Mouse (Mus musculus): Measurements from ENCODE around the gene Abhd17b. TPM values are rescaled to one million over a fixed set of nuclear protein-coding genes. Genes with fewer than 3 reads are reported as not detected.

Abhd17b gene
- polyA plus RNA-seq, 1 experiment from 2014 or later = 17.7 TPM

- no peaks in the 10 kb centered on the region for H3K27me3 ChIP-seq (replicated peaks; ENCODE audit: control insufficient read depth, insufficient read depth, low read length)
- WGBS = 94% methylated on average over 4 of the region's 4 CpGs
- H3K9ac ChIP-seq (ENCODE audit: low read depth, low read length) = no peak overlapping the region
- no peak overlapping the region for H3K4me2 ChIP-seq
- no peak overlapping the region for H3K4me3 ChIP-seq (ENCODE audit: low read depth, low read length)
- no peaks in the 10 kb centered on the region for H3K36me3 ChIP-seq (ENCODE audit: control insufficient read depth, insufficient read depth, low read length)
- no peak for ATAC-seq (replicated peaks; ENCODE audit: low FRiP score)
- H3K4me1 ChIP-seq (replicated peaks; ENCODE audit: control insufficient read depth, insufficient read depth, low read length) = no peaks in the 10 kb centered on the region; the same call in 1 of the 2 replicates
- H3K27ac ChIP-seq (ENCODE audit: low read depth, low read length) = no peak overlapping the region
- no peak for DNase-seq (ENCODE audit: low spot score)
- no peaks in the 10 kb centered on the region for H3K9me3 ChIP-seq (ENCODE audit: control insufficient read depth, low read length)
Observed at GRCm38 (mm10) chr19:21669650-21670049, 16.7 kb downstream of the Abhd17b start.

DNA sequence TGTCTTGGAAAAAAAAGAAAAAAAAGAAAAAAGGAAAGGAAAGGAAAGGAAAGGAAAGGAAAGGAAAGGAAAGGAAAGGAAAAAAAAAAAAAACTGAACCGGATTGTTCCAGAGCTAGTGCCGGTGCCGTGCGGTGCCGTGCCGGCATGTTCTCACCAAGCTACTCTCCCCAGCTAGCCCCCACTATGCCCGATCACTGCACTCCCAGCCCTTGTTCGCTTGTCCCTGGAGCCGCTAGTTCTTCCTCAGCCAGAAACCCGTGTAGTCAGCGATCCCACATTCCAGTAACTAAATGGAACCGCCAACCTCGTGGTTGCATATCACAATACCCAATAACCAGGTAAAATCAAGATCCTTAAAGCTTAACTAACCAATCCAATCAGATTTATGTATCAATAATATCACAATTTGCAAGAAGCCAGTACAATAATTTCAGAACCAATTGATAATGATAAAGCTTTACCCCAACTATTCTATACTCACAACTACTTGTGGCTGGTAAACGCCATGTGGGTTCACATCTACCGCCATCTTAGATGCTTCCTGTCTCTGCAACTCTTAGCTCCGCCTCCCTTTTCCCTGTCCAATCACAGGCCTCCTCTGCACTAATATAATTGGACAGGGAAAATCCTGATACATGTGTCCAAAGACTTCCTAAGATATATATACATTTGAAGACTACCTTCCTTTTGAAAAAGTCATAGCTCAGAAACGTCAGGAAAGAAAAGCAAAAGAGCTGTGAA is 21.5 kb downstream of the Abhd17b start:
- WGBS = 95% methylated on average over 17 of the region's 17 CpGs
- no peak for ATAC-seq (replicated peaks; ENCODE audit: low FRiP score)

DNA sequence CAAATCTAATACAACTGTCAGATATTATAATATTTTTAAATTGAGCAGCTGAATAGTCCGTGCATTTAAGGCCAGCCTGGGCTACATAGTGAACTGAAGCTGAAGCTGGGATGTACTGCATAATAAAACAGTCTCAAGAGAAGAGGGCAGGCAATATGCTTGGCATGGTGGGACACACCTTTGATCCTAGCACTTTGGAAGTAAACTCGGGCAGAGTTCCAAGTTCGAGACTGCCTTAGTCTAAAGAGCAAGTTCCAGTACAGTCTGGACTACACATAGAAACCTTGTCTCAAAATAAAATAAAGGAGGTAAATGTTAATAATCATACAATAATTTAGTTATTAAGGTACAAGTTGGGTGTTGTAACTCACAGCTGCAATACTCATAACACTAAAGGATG is 27.1 kb downstream of the Abhd17b start:
- no peak overlapping the region for H3K4me3 ChIP-seq (ENCODE audit: low read depth, low read length)
- no peaks in the 10 kb centered on the region for H3K9me3 ChIP-seq (ENCODE audit: control insufficient read depth, low read length)
- ATAC-seq (replicated peaks; ENCODE audit: low FRiP score) (no peak), DNase-seq (ENCODE audit: low spot score) (no peak)
- H3K9ac ChIP-seq (ENCODE audit: low read depth, low read length) = no peak overlapping the region
- 0 out of 2 replicates have a peak, but pooled peaks cover 5% of the 10 kb centered on the region for H3K36me3 ChIP-seq (ENCODE audit: control insufficient read depth, insufficient read depth, low read length)
- WGBS = 89% methylated on average over 3 of the region's 3 CpGs
- no peak overlapping the region for H3K4me2 ChIP-seq
- no peaks in the 10 kb centered on the region for H3K4me1 ChIP-seq (replicated peaks; ENCODE audit: control insufficient read depth, insufficient read depth, low read length)
- H3K27me3 ChIP-seq (replicated peaks; ENCODE audit: control insufficient read depth, insufficient read depth, low read length) = no peaks in the 10 kb centered on the region
- no peak overlapping the region for H3K27ac ChIP-seq (ENCODE audit: low read depth, low read length)

More for the DNA sequence above, 21.5 kb downstream of the Abhd17b start:
- H3K4me2 ChIP-seq = no peak overlapping the region
- no peaks in the 10 kb centered on the region for H3K9me3 ChIP-seq (ENCODE audit: control insufficient read depth, low read length)
- DNase-seq (ENCODE audit: low spot score) = no peak
- no peak overlapping the region for H3K27ac ChIP-seq (ENCODE audit: low read depth, low read length)
- H3K36me3 ChIP-seq (ENCODE audit: control insufficient read depth, insufficient read depth, low read length) = no peaks in the 10 kb centered on the region
- H3K27me3 ChIP-seq (replicated peaks; ENCODE audit: control insufficient read depth, insufficient read depth, low read length) = no peaks in the 10 kb centered on the region
- no peak overlapping the region for H3K4me3 ChIP-seq (ENCODE audit: low read depth, low read length)
- no peaks in the 10 kb centered on the region; the same call in 1 of the 2 replicates for H3K4me1 ChIP-seq (replicated peaks; ENCODE audit: control insufficient read depth, insufficient read depth, low read length)
- H3K9ac ChIP-seq (ENCODE audit: low read depth, low read length) = no peak overlapping the region

DNA sequence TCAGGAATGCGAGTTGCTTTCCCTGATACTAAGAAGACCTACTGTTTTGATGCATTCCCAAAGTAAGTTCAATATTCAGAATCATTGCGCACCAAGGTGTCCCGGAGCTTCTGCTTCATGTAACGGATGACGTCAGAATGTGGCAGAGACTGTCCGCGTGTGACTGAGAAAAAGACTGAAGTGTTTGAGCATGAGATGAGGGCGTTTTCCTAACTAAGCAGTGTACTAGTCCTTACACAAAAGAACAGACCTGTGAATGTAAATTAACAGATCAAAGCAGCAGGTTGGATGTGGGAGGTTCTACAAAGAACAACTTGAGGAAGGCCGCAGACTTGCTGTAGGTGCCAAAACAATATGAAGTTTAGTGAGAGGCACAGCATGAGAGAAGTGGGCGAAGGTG is 28.0 kb downstream of the Abhd17b start:
- 94% methylated on average over 10 of the region's 10 CpGs for WGBS
- H3K4me2 ChIP-seq = no peak overlapping the region
- no peak overlapping the region for H3K4me3 ChIP-seq (ENCODE audit: low read depth, low read length)
- H3K9me3 ChIP-seq (ENCODE audit: control insufficient read depth, low read length) = no peaks in the 10 kb centered on the region
- H3K27ac ChIP-seq (ENCODE audit: low read depth, low read length) = no peak overlapping the region
- DNase-seq (ENCODE audit: low spot score) (no peak), ATAC-seq (replicated peaks; ENCODE audit: low FRiP score) (no peak)
- H3K27me3 ChIP-seq (replicated peaks; ENCODE audit: control insufficient read depth, insufficient read depth, low read length) = no peaks in the 10 kb centered on the region
- no peaks in the 10 kb centered on the region for H3K4me1 ChIP-seq (replicated peaks; ENCODE audit: control insufficient read depth, insufficient read depth, low read length)
- 0 out of 2 replicates have a peak, but pooled peaks cover 5% of the 10 kb centered on the region for H3K36me3 ChIP-seq (ENCODE audit: control insufficient read depth, insufficient read depth, low read length)
- no peak overlapping the region for H3K9ac ChIP-seq (ENCODE audit: low read depth, low read length)

DNA sequence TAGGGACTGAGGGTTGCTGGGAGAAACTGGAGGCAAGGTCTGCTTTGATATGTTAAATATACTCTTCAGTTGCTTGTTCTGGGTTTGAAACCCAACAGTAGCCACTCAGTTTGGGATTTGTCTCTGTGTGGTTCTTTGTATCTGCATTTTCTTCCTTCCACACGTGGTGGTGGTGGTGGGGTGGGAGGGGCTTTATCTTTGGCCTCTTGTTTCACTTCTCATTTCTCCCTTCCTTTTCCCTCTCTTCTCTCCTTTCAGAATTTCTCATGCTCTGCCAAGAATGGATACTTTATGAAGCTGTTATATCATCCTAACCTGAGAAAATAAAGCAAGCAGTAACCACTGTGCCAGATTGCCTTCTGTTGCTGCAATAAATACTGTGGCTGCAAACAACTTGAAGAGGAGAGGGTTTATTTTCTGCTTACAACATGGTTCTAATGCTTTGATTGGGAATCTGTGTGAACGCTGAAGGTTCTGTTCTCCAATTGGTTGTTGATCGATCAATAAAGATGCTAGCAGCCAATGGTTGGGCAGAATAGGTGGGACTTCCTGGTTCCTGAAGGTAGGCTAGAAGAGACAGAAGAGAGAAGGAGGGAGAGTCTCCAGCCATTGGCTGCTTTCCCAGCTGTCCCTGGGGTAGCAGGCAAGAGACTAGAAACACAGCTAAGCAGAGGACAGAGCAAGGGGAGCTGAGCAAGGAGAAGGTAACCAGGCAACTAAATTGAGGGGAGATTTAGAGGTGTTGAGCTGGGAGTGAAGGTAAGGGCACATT is 60.5 kb downstream of the Abhd17b start:
- no peak overlapping the region for H3K4me3 ChIP-seq (ENCODE audit: low read depth, low read length)
- H3K4me2 ChIP-seq = no peak overlapping the region
- no peaks in the 10 kb centered on the region for H3K36me3 ChIP-seq (ENCODE audit: control insufficient read depth, insufficient read depth, low read length)
- ATAC-seq (replicated peaks; ENCODE audit: low FRiP score) = no peak
- H3K27ac ChIP-seq (ENCODE audit: low read depth, low read length) = no peak overlapping the region
- no peak overlapping the region for H3K9ac ChIP-seq (ENCODE audit: low read depth, low read length)
- H3K4me1 ChIP-seq (replicated peaks; ENCODE audit: control insufficient read depth, insufficient read depth, low read length) = no peaks in the 10 kb centered on the region
- 60% methylated on average over 3 of the region's 3 CpGs for WGBS
- no peaks in the 10 kb centered on the region for H3K9me3 ChIP-seq (ENCODE audit: control insufficient read depth, low read length)
- no peaks in the 10 kb centered on the region for H3K27me3 ChIP-seq (replicated peaks; ENCODE audit: control insufficient read depth, insufficient read depth, low read length)
- no peak for DNase-seq (ENCODE audit: low spot score)

GRCm38 (mm10) chr19:21714278-21714883 is 61.4 kb downstream of the Abhd17b start:
- Histone ChIP-seq H3K4me3 (ENCODE audit: low read depth, low read length) (no peak overlapping the region), H3K4me1 (replicated peaks; ENCODE audit: control insufficient read depth, insufficient read depth, low read length) (no peaks in the 10 kb centered on the region), H3K9me3 (ENCODE audit: control insufficient read depth, low read length) (no peaks in the 10 kb centered on the region), H3K36me3 (ENCODE audit: control insufficient read depth, insufficient read depth, low read length) (no peaks in the 10 kb centered on the region), H3K27ac (ENCODE audit: low read depth, low read length) (no peak overlapping the region), H3K27me3 (replicated peaks; ENCODE audit: control insufficient read depth, insufficient read depth, low read length) (no peaks in the 10 kb centered on the region), H3K9ac (ENCODE audit: low read depth, low read length) (no peak overlapping the region), H3K4me2 (no peak overlapping the region)
- no peak for DNase-seq (ENCODE audit: low spot score)
- WGBS = 70% methylated on average over 10 of the region's 10 CpGs
- ATAC-seq (replicated peaks; ENCODE audit: low FRiP score) = no peak

DNA sequence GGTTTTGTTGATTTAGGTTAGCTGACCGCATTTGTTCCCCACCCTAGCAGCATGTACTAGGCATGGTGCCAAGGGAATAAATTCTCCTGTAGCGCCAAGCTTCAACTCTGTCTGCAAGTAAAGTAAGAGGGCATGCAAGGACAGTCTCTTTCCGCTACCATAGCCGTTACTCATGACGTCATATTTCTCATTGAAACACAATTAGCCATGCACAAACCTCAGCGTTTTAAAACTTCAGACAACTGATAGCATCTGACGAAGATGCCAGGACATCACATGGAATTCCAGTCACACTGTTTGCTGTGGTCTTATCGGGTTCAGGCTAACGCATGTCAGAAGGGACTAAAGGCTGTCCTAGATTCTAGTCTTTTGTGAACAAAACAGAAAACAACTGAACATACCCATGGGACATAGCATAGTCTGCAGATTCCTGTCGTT is 62.0 kb downstream of the Abhd17b start:
- no peaks in the 10 kb centered on the region for H3K9me3 ChIP-seq (ENCODE audit: control insufficient read depth, low read length)
- no peak overlapping the region for H3K4me3 ChIP-seq (ENCODE audit: low read depth, low read length)
- DNase-seq (ENCODE audit: low spot score) (no peak), ATAC-seq (replicated peaks; ENCODE audit: low FRiP score) (no peak)
- WGBS = 81% methylated on average over 10 of the region's 10 CpGs
- H3K4me1 ChIP-seq (replicated peaks; ENCODE audit: control insufficient read depth, insufficient read depth, low read length) = no peaks in the 10 kb centered on the region
- H3K4me2 ChIP-seq = no peak overlapping the region
- no peak overlapping the region for H3K27ac ChIP-seq (ENCODE audit: low read depth, low read length)
- no peaks in the 10 kb centered on the region for H3K36me3 ChIP-seq (ENCODE audit: control insufficient read depth, insufficient read depth, low read length)
- no peaks in the 10 kb centered on the region for H3K27me3 ChIP-seq (replicated peaks; ENCODE audit: control insufficient read depth, insufficient read depth, low read length)
- H3K9ac ChIP-seq (ENCODE audit: low read depth, low read length) = no peak overlapping the region

DNA sequence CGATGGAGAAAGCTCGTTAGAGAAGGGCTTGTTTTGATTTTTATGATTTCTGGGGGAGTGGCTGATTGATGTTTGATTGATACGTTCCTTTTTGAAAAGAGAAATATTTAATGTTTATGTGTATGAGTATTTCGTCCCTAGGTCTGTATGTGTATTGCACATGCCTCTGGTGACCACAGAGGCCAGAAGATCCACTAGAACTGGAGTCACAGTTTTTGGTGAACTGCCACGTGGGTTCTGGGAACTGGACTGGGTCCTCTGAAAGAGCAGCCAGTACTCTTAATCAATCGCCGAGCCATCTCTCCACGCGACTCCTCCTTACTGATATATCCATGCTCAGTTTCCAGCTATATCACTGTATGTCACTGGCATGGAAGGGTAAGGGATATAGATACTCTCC is 62.5 kb downstream of the Abhd17b start:
- Histone ChIP-seq H3K9ac (ENCODE audit: low read depth, low read length) (no peak overlapping the region), H3K4me3 (ENCODE audit: low read depth, low read length) (no peak overlapping the region), H3K27me3 (replicated peaks; ENCODE audit: control insufficient read depth, insufficient read depth, low read length) (no peaks in the 10 kb centered on the region), H3K36me3 (ENCODE audit: control insufficient read depth, insufficient read depth, low read length) (no peaks in the 10 kb centered on the region), H3K9me3 (ENCODE audit: control insufficient read depth, low read length) (no peaks in the 10 kb centered on the region), H3K27ac (ENCODE audit: low read depth, low read length) (no peak overlapping the region), H3K4me2 (no peak overlapping the region), H3K4me1 (replicated peaks; ENCODE audit: control insufficient read depth, insufficient read depth, low read length) (no peaks in the 10 kb centered on the region)
- 85% methylated on average over 9 of the region's 9 CpGs for WGBS
- no peak for DNase-seq (ENCODE audit: low spot score)
- ATAC-seq (replicated peaks; ENCODE audit: low FRiP score) = no peak
